Mouse (Mus musculus) heart, embryonic 11.5 days (tissue): ENCODE results near the gene Tlr5. TPM values are rescaled to one million over a fixed set of nuclear protein-coding genes. Genes with fewer than 3 reads are reported as not detected.

Source experiments
- ATAC-seq: fragments of 200-750 bp; cut with Nextera tagmentation; replicated peaks from 2 replicates; pipeline ENCODE4 v1.8.0; 2017; ENCODE audit warnings: moderate library complexity; ENCODE audit not compliant: insufficient number of reproducible peaks, low FRiP score, low TSS enrichment
- H3K27ac ChIP-seq: fragments of 300-500 bp; sonication (generic); 2 replicates; pipeline ENCODE4 v1.5.1; 2014; ENCODE audit warnings: mild to moderate bottlenecking, low read depth, low read length
- H3K27me3 ChIP-seq: fragments of 300-500 bp; sonication (generic); 2 replicates; pipeline ENCODE4 v1.6.1; 2014; ENCODE audit warnings: mild to moderate bottlenecking, low read length, mixed read lengths; ENCODE audit not compliant: control insufficient read depth, insufficient read depth
- H3K36me3 ChIP-seq: fragments of 300-500 bp; sonication (generic); 2 replicates; pipeline ENCODE4 v1.6.1; 2014; ENCODE audit warnings: mild to moderate bottlenecking, low read length, moderate library complexity, mixed read lengths; ENCODE audit not compliant: control insufficient read depth, insufficient read depth
- H3K4me1 ChIP-seq: fragments of 300-500 bp; sonication (generic); 2 replicates; pipeline ENCODE4 v1.6.1; 2014; ENCODE audit warnings: low read length; ENCODE audit not compliant: control insufficient read depth, insufficient read depth
- H3K4me2 ChIP-seq: fragments of 300-500 bp; sonication (generic); 2 replicates; pipeline ENCODE4 v1.6.1; 2014; ENCODE audit warnings: mild to moderate bottlenecking, moderate library complexity
- H3K4me3 ChIP-seq: fragments of 300-500 bp; sonication (generic); 2 replicates; pipeline ENCODE4 v1.5.1; 2014; ENCODE audit warnings: low read depth, low read length
- H3K9ac ChIP-seq: fragments of 300-500 bp; sonication (generic); 2 replicates; pipeline ENCODE4 v1.6.1; 2014; ENCODE audit warnings: mild to moderate bottlenecking, low read depth, low read length, moderate library complexity
- H3K9me3 ChIP-seq: fragments of 300-500 bp; sonication (generic); replicated peaks from 2 replicates; pipeline ENCODE4 v1.6.1; 2016; ENCODE audit warnings: low read length; ENCODE audit not compliant: control insufficient read depth
- WGBS: fragments of 180-500 bp; shearing (Covaris S2); extraction: QIAGEN DNeasy Blood & Tissue Kit; methylation state at CpG from one replicate; pipeline ENCODE4 v1.1.7; 2014; ENCODE audit not compliant: insufficient replicate concordance; 5-methylcytosine and 5-hydroxymethylcytosine counted together
- polyA plus RNA-seq: library from polyadenylated mRNA; unstranded; fragments of >200 nt; fragmentation: Nextera tagmentation; extraction: Ambion mirVana; gene quantifications from 2 replicates; pipeline ENCODE4 v1.2.1, GENCODE M21; 2014

Tlr5 gene
- 5.3 and 5.7 TPM in 2 replicates for polyA plus RNA-seq

GRCm38 (mm10) chr1:182954287-182955046 is at the start of gene Tlr5:
Gene Tlr5, plus strand, starts transcription at chr1:182954788.
- peak within 1 kb of the TSS; percentile 66 for H3K4me2 ChIP-seq
- peaks cover 42% of the 10 kb centered on the region for H3K4me1 ChIP-seq
- H3K36me3 ChIP-seq: no peaks in the 10 kb centered on the region
- WGBS: 13% methylated on average over 21 of the region's 21 CpGs
- peak within 1 kb of the TSS; percentile 40 for H3K4me3 ChIP-seq
- peak within 1 kb of the TSS; percentile 77 for H3K27ac ChIP-seq
- peak within 1 kb of the TSS; percentile 68 for H3K9ac ChIP-seq
- H3K27me3 ChIP-seq: 0 out of 2 replicates have a peak, but pooled peaks cover 5% of the 10 kb centered on the region
- peak; percentile 23; the same call in 1 of the 2 replicates for ATAC-seq
- no peaks in the 10 kb centered on the region for H3K9me3 ChIP-seq

GRCm38 (mm10) chr1:182905669-182906068 is 48.9 kb upstream of the Tlr5 start:
- 43% methylated on average over 3 of the region's 3 CpGs for WGBS
- H3K4me1 ChIP-seq: peaks cover 33% of the 10 kb centered on the region
- H3K27me3 ChIP-seq: no peaks in the 10 kb centered on the region
- no peaks in the 10 kb centered on the region for H3K9me3 ChIP-seq
- H3K4me2 ChIP-seq: no peak overlapping the region
- no peaks in the 10 kb centered on the region for H3K36me3 ChIP-seq
- peak overlapping the region; percentile 73 for H3K27ac ChIP-seq
- no peak overlapping the region for H3K4me3 ChIP-seq
- peak overlapping the region; percentile 24; the same call in 1 of the 2 replicates for H3K9ac ChIP-seq
- ATAC-seq: no peak

- no peaks in the 10 kb centered on the region for H3K36me3 ChIP-seq
- H3K4me2 ChIP-seq: peak overlapping the region; percentile 38
- no peaks in the 10 kb centered on the region for H3K27me3 ChIP-seq
- ATAC-seq: peak; percentile 82
- 9% methylated on average over 14 of the region's 14 CpGs for WGBS
- H3K4me3 ChIP-seq: no peak overlapping the region
- H3K4me1 ChIP-seq: peaks cover 37% of the 10 kb centered on the region
- H3K9ac ChIP-seq: no peak overlapping the region
- H3K27ac ChIP-seq: peak overlapping the region; percentile 71
- peaks cover 3% of the 10 kb centered on the region; the same call in 1 of the 2 replicates for H3K9me3 ChIP-seq
Measured at GRCm38 (mm10) chr1:182908050-182909036, 46.2 kb upstream of the Tlr5 start.

- Histone ChIP-seq H3K4me3 (no peak overlapping the region), H3K9ac (no peak overlapping the region), H3K27me3 (no peaks in the 10 kb centered on the region), H3K4me2 (no peak overlapping the region), H3K36me3 (no peaks in the 10 kb centered on the region), H3K4me1 (peaks cover 37% of the 10 kb centered on the region), H3K9me3 (peaks cover 3% of the 10 kb centered on the region; the same call in 1 of the 2 replicates), H3K27ac (peak overlapping the region; percentile 71)
- 54% methylated on average over 3 of the region's 3 CpGs for WGBS
- ATAC-seq: no peak
Measured at GRCm38 (mm10) chr1:182909066-182909465, 45.5 kb upstream of the Tlr5 start.

GRCm38 (mm10) chr1:182909596-182909995 is 45.0 kb upstream of the Tlr5 start:
- ATAC-seq: no peak
- H3K4me3 ChIP-seq: no peak overlapping the region
- peaks cover 37% of the 10 kb centered on the region for H3K4me1 ChIP-seq
- peaks cover 3% of the 10 kb centered on the region; the same call in 1 of the 2 replicates for H3K9me3 ChIP-seq
- peak overlapping the region; percentile 71; the same call in 1 of the 2 replicates for H3K27ac ChIP-seq
- H3K4me2 ChIP-seq: no peak overlapping the region
- H3K9ac ChIP-seq: no peak overlapping the region
- 67% methylated on average over 5 of the region's 5 CpGs for WGBS
- no peaks in the 10 kb centered on the region for H3K36me3 ChIP-seq
- H3K27me3 ChIP-seq: no peaks in the 10 kb centered on the region

- Histone ChIP-seq H3K27me3 (no peaks in the 10 kb centered on the region), H3K9ac (no peak overlapping the region), H3K4me3 (no peak overlapping the region), H3K36me3 (no peaks in the 10 kb centered on the region), H3K9me3 (peaks cover 3% of the 10 kb centered on the region; the same call in 1 of the 2 replicates), H3K4me1 (peaks cover 21% of the 10 kb centered on the region), H3K4me2 (no peak overlapping the region), H3K27ac (no peak overlapping the region)
- 57% methylated on average over 2 of the region's 2 CpGs for WGBS
- no peak for ATAC-seq
Measured at GRCm38 (mm10) chr1:182912591-182912990, 42.0 kb upstream of the Tlr5 start.

GRCm38 (mm10) chr1:182914121-182914908 is 40.3 kb upstream of the Tlr5 start:
- Histone ChIP-seq H3K9ac (no peak overlapping the region), H3K4me3 (no peak overlapping the region), H3K4me2 (no peak overlapping the region), H3K36me3 (no peaks in the 10 kb centered on the region), H3K4me1 (peaks cover 6% of the 10 kb centered on the region), H3K27ac (no peak overlapping the region), H3K9me3 (peaks cover 3% of the 10 kb centered on the region; the same call in 1 of the 2 replicates), H3K27me3 (no peaks in the 10 kb centered on the region)
- no peak for ATAC-seq
- 78% methylated on average over 4 of the region's 4 CpGs for WGBS

GRCm38 (mm10) chr1:182916166-182916565 is 38.4 kb upstream of the Tlr5 start:
- Histone ChIP-seq H3K27ac (no peak overlapping the region), H3K27me3 (no peaks in the 10 kb centered on the region)
- no peak for ATAC-seq

More at GRCm38 (mm10) chr1:182916166-182916565, 38.4 kb upstream of the Tlr5 start:
- no peak overlapping the region for H3K9ac ChIP-seq
- 93% methylated on average over 5 of the region's 5 CpGs for WGBS
- no peaks in the 10 kb centered on the region for H3K36me3 ChIP-seq
- H3K9me3 ChIP-seq: peaks cover 3% of the 10 kb centered on the region; the same call in 1 of the 2 replicates
- H3K4me3 ChIP-seq: no peak overlapping the region
- peaks cover 3% of the 10 kb centered on the region; the same call in 1 of the 2 replicates for H3K4me1 ChIP-seq
- no peak overlapping the region for H3K4me2 ChIP-seq
